In the genomic region with DNA sequence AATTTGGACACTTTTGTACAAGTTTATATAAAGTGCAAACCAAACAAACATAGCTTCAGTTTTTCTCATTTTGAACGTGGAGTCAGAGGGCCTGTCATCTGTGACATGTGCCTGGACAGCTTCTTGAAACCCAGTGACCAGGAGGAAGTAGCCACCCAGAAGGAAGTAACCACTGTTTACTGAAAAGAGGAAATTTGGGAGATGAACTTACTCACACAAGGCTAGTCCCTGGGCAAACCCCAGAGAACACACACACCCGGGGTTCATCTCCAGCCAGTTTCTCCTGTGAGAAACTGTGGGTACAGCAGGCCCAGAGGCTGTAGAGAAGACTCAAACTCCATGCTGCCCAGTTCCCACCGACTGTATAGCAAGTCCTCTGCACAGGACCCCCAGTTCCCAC, we compare ENCODE assay signal across 22 mouse cellular contexts. TPM values are rescaled to one million over a fixed set of nuclear protein-coding genes. Genes with fewer than 3 reads are reported as not detected.
DNase-seq lines count a peak whose midpoint lies in the region; ATAC-seq lines count a peak whose summit lies in the region.
"Had no signal": no experiment of that assay in that cellular context is flagged by ENCODE, and none has a peak within 500 bp of the region (broad histone marks: within the 10 kb centered on the region; RNA-seq: fewer than 3 reads in every experiment).

No protein-coding gene starts in this region.

- no peaks in the 10 kb centered on the region for H3K9me3 ChIP-seq in limb, embryonic 11.5 days (ENCODE audit: control insufficient read depth, low read length)
- H3K9me3 ChIP-seq in limb, embryonic 10.5 days (replicated peaks), result no peaks in the 10 kb centered on the region
- H3K9me3 ChIP-seq in stomach, embryonic 16.5 days (replicated peaks; ENCODE audit: control insufficient read depth, low read length), result no peaks in the 10 kb centered on the region
- H3K9me3 ChIP-seq: embryonic facial prominence, embryonic 15.5 days; forebrain, embryonic 10.5 days; limb, embryonic 15.5 days; neural tube, embryonic 15.5 days had no signal

- H3K4me1 ChIP-seq in limb, embryonic 11.5 days (ENCODE audit: control insufficient read depth, insufficient read depth, low read length), result peaks cover under 1% of the 10 kb centered on the region; the same call in 1 of the 2 replicates
- peaks cover 10% of the 10 kb centered on the region for H3K4me1 ChIP-seq in limb, embryonic 10.5 days
- peaks cover 22% of the 10 kb centered on the region for H3K4me1 ChIP-seq in stomach, embryonic 16.5 days (ENCODE audit: control insufficient read depth, insufficient read depth, low read length)

- no peak for ATAC-seq in limb, embryonic 11.5 days (ENCODE audit: insufficient number of reproducible peaks, low FRiP score, low TSS enrichment, low read depth)
- ATAC-seq in granulocyte monocyte progenitor cell, adult 5-6 weeks (replicated peaks; ENCODE audit: poor library complexity, severe bottlenecking), result peak; percentile 78
- ATAC-seq in stomach, embryonic 16.5 days (ENCODE audit: insufficient read depth, low FRiP score), result no peak
- ATAC-seq: intestine, embryonic 16.5 days had no signal

- no peaks in the 10 kb centered on the region for H3K36me3 ChIP-seq in limb, embryonic 11.5 days (ENCODE audit: control insufficient read depth, insufficient read depth, low read length)
- no peaks in the 10 kb centered on the region for H3K36me3 ChIP-seq in limb, embryonic 10.5 days
- H3K36me3 ChIP-seq in macrophage (ENCODE audit: inconsistent target), result no peaks in the 10 kb centered on the region
- no peaks in the 10 kb centered on the region for H3K36me3 ChIP-seq in stomach, embryonic 16.5 days (ENCODE audit: control insufficient read depth, insufficient read depth, low read length)
- H3K36me3 ChIP-seq: embryonic facial prominence, embryonic 15.5 days; forebrain, embryonic 10.5 days; limb, embryonic 15.5 days; neural tube, embryonic 15.5 days had no signal

- H3K4me3 ChIP-seq in limb, embryonic 11.5 days (ENCODE audit: low read depth, low read length), result no peak overlapping the region
- no peak overlapping the region for H3K4me3 ChIP-seq in limb, embryonic 10.5 days
- no peak overlapping the region for H3K4me3 ChIP-seq in macrophage (ENCODE audit: inconsistent target)
- H3K4me3 ChIP-seq in stomach, embryonic 16.5 days (replicated peaks; ENCODE audit: low read length), result no peak overlapping the region
- H3K4me3 ChIP-seq: embryonic facial prominence, embryonic 15.5 days; forebrain, embryonic 10.5 days; left cerebral cortex, adult 2 months; limb, embryonic 15.5 days; neural tube, embryonic 15.5 days had no signal

- no peaks in the 10 kb centered on the region for H3K27me3 ChIP-seq in limb, embryonic 11.5 days (ENCODE audit: control insufficient read depth, insufficient read depth, low read length)
- peaks cover 5% of the 10 kb centered on the region; the same call in 1 of the 2 replicates for H3K27me3 ChIP-seq in limb, embryonic 10.5 days (ENCODE audit: low read depth, poor library complexity, severe bottlenecking)
- H3K27me3 ChIP-seq in stomach, embryonic 16.5 days (ENCODE audit: control insufficient read depth, insufficient read depth, low read length), result no peaks in the 10 kb centered on the region
- H3K27me3 ChIP-seq: embryonic facial prominence, embryonic 15.5 days; limb, embryonic 15.5 days; neural tube, embryonic 15.5 days had no signal

- peak; percentile 16 for DNase-seq in limb, embryonic 11.5 days (ENCODE audit: low spot score)
- no peak for DNase-seq in limb, embryonic 10.5 days (ENCODE audit: low spot score)
- no peak for DNase-seq in urinary bladder, postnatal 36 days (ENCODE audit: low spot score in 2 of 2)
- no peak for DNase-seq in layer of hippocampus, adult 9-11 months
- DNase-seq: adrenal gland, postnatal 14 days; cerebellum, adult 9-10 months; embryo, embryonic 11 days; gastrocnemius, postnatal 10 days; lung, postnatal 14 days; right cerebral cortex, postnatal 4 days; thymus, postnatal 14 days had no signal

- H3K27ac ChIP-seq in limb, embryonic 11.5 days (replicated peaks; ENCODE audit: low read depth, low read length), result no peak overlapping the region
- no peak overlapping the region for H3K27ac ChIP-seq in limb, embryonic 10.5 days
- peak overlapping the region; percentile 91 for H3K27ac ChIP-seq in macrophage
- H3K27ac ChIP-seq in stomach, embryonic 16.5 days (ENCODE audit: low read length), result peak overlapping the region; percentile 74
- H3K27ac ChIP-seq: forebrain, embryonic 10.5 days; hindbrain, embryonic 14.5 days; left cerebral cortex, adult 2 months; limb, embryonic 15.5 days; neural tube, embryonic 15.5 days had no signal

- 81% methylated on average over 3 of the region's 3 CpGs for WGBS in limb, embryonic 11.5 days
- 84% methylated on average over 3 of the region's 3 CpGs for WGBS in limb, embryonic 10.5 days
- WGBS in macrophage (ENCODE audit: missing documents), result 11% methylated on average over 3 of the region's 3 CpGs
- WGBS in stomach, embryonic 16.5 days, result 61% methylated on average over 3 of the region's 3 CpGs

- H3K79me2 ChIP-seq in macrophage (ENCODE audit: inconsistent target), result peaks cover 9% of the 10 kb centered on the region

- H3K9ac ChIP-seq in limb, embryonic 11.5 days (ENCODE audit: low read length), result no peak overlapping the region
- no peak overlapping the region for H3K9ac ChIP-seq in stomach, embryonic 16.5 days (ENCODE audit: low read length)
- H3K9ac ChIP-seq: embryonic facial prominence, embryonic 15.5 days; hindbrain, embryonic 14.5 days; limb, embryonic 15.5 days; neural tube, embryonic 15.5 days had no signal

- no peak overlapping the region for H3K4me2 ChIP-seq in limb, embryonic 11.5 days (ENCODE audit: low read depth, severe bottlenecking)
- H3K4me2 ChIP-seq in stomach, embryonic 16.5 days (ENCODE audit: low read depth, low read length), result no peak overlapping the region
- H3K4me2 ChIP-seq: embryonic facial prominence, embryonic 15.5 days; hindbrain, embryonic 14.5 days; limb, embryonic 15.5 days; midbrain, embryonic 11.5 days; neural tube, embryonic 15.5 days had no signal

RNA-seq across cellular contexts. Expression of a gene that starts 3.9 kb away (rescaled TPM):
- polyA plus RNA-seq in limb, embryonic 11.5 days (2014; fragmentation: Nextera tagmentation; extraction: Ambion mirVana), result 9.6 and 11.2 TPM in 2 replicates
- 7.1 and 8.5 TPM in 2 replicates for polyA plus RNA-seq in limb, embryonic 10.5 days (2016; fragmentation: Nextera tagmentation; extraction: Ambion mirVana)
- total RNA-seq in granulocyte monocyte progenitor cell, adult 5-6 weeks (2014; fragmentation: Nextera tagmentation), result 61.2 and 68.0 TPM in 2 replicates
- total RNA-seq in granulocyte monocyte progenitor cell, adult 5-6 weeks (2017), result 48.0 and 51.9 TPM in 2 replicates
- 100 to 1,000 TPM; 104 to 459 (median 241) TPM for total RNA-seq in macrophage (2018; cell fraction: chromatin; rRNA removed)
- total RNA-seq in macrophage (2018; cell fraction: cytosol; rRNA removed), result 100 to 1,000 TPM in 2 of 26 experiments, 10 to 100 TPM in 24; 58.3 to 112 (median 76.4) TPM
- total RNA-seq in macrophage (2018; cell fraction: nucleus; rRNA removed), result 100 to 1,000 TPM; 110 to 294 (median 189) TPM
- polyA plus RNA-seq in macrophage (2018), result 31.2 to 52.4 TPM (median 52.4 TPM) in 3 replicates
- 15.1 and 15.4 TPM in 2 replicates for polyA plus RNA-seq in stomach, embryonic 16.5 days (2015; fragmentation: Nextera tagmentation; extraction: Ambion mirVana)

Comparison
In these comparisons a context has a peak if more than half of its experiments do, and no peak if none do; other contexts are left out.
1. H3K27ac ChIP-seq: peak in macrophage (single experiment) and stomach, embryonic 16.5 days (single experiment); none in limb, embryonic 11.5 days (single experiment) and limb, embryonic 10.5 days (single experiment).